Mouse (Mus musculus) ovary, postnatal 36 days (tissue): ENCODE results near the gene Gm47791.

ENCODE experiments used
- DNase-seq: peaks from one replicate; pipeline ENCODE4 v3.0.0; 2022; ENCODE audit warnings: low spot score, mixed read lengths

Gene Gm47791

DNA sequence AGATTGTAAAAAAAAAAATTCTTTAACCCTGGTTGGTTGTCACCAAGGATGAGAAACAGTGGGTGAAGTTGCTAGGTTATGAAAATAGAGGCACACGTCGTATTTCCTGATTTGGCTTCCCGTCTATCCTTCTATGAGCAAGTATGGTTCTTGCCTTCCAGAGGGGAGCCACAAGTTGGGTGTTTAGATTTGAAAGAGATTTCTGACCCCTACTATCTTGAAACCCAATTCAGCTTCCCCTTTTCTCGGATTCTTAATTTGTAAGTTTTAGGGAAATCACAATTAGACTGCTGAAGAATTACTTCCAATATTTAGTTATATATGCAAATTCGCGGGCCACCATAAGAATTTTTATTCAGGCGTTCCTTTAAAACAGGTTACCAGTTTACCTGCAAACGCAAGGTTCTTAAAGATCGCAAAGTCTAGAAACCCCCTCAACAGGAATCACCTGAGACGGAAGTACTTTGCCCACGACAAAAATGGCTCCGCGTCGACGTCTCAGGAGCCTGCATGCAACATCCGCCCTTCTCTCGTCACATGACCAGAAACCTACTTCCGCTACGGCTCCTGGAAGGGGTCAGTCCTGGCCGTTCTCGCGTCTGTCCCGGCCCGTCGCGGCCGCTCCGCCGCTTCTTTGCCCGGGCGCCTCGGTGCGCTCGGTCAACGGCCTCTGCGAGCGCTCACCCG is 46.6 kb downstream of the Gm47791 start, which contains the start of gene Mff:
Gene Mff, plus strand, starts transcription at position 552 of the 687 bp plus-strand sequence.
- DNase-seq = peak; percentile 89
